In genomic region chr7:16920818-16921791, GRCm38 (mm10) we compare ENCODE assay signal across 8 mouse cellular contexts. TPM values are rescaled to one million over a fixed set of nuclear protein-coding genes. Genes with fewer than 3 reads are reported as not detected.
DNase-seq lines count a peak whose midpoint lies in the region; ATAC-seq lines count a peak whose summit lies in the region.
"Had no signal": no experiment of that assay in that cellular context is flagged by ENCODE, and none has a peak within 500 bp of the region (broad histone marks: within the 10 kb centered on the region; RNA-seq: fewer than 3 reads in every experiment).

No protein-coding gene starts in this region.

- H3K4me1 ChIP-seq in forebrain, embryonic 14.5 days (ENCODE audit: control insufficient read depth, insufficient read depth, low read length): peaks cover 28% of the 10 kb centered on the region
- H3K4me1 ChIP-seq in limb, embryonic 10.5 days: peaks cover 62% of the 10 kb centered on the region
- H3K4me1 ChIP-seq in neural tube, embryonic 15.5 days: peaks cover 65% of the 10 kb centered on the region

- H3K36me3 ChIP-seq in forebrain, embryonic 14.5 days (ENCODE audit: control insufficient read depth, insufficient read depth, low read length): peaks cover 46% of the 10 kb centered on the region
- peaks cover 60% of the 10 kb centered on the region for H3K36me3 ChIP-seq in limb, embryonic 10.5 days
- peaks cover 34% of the 10 kb centered on the region for H3K36me3 ChIP-seq in neural tube, embryonic 15.5 days

- DNase-seq in left cerebral cortex, postnatal 25 days (ENCODE audit: low spot score in 2 of 2): peak; percentile 52 to 68
- no peak for DNase-seq in left cerebral cortex, adult 11 months (ENCODE audit: low spot score)
- DNase-seq in cerebellum, postnatal 10 days: peak; percentile 77
- DNase-seq in forebrain, embryonic 14.5 days (ENCODE audit: low spot score): peak; percentile 30
- DNase-seq in limb, embryonic 10.5 days (ENCODE audit: low spot score): peak; percentile 64
- DNase-seq in urinary bladder, postnatal 36 days (ENCODE audit: low spot score in 2 of 2): no peak

- H3K4me3 ChIP-seq in forebrain, embryonic 14.5 days (ENCODE audit: low read depth, low read length): peak overlapping the region; percentile 83
- H3K4me3 ChIP-seq in limb, embryonic 10.5 days: peak overlapping the region; percentile 85
- H3K4me3 ChIP-seq in neural tube, embryonic 15.5 days (replicated peaks): peak overlapping the region; percentile 86

- intact Hi-C loops in left cerebral cortex, postnatal 25 days (cut with DNase I): loop anchor here (10.0 kb wide), 1 partner anchor 996 kb away; the partner anchor contains the start of gene Selenow

- no peak for ATAC-seq in forebrain, embryonic 14.5 days
- no peak for ATAC-seq in neural tube, embryonic 15.5 days (ENCODE audit: low FRiP score)

- no peaks in the 10 kb centered on the region for H3K9me3 ChIP-seq in forebrain, embryonic 14.5 days (replicated peaks; ENCODE audit: control insufficient read depth, low read length)
- no peaks in the 10 kb centered on the region for H3K9me3 ChIP-seq in limb, embryonic 10.5 days (replicated peaks)
- no peaks in the 10 kb centered on the region for H3K9me3 ChIP-seq in neural tube, embryonic 15.5 days (replicated peaks)

- 43% methylated on average over 21 of the region's 21 CpGs for WGBS in forebrain, embryonic 14.5 days
- WGBS in limb, embryonic 10.5 days: 43% methylated on average over 21 of the region's 21 CpGs
- WGBS in neural tube, embryonic 15.5 days: 44% methylated on average over 21 of the region's 21 CpGs

- peak overlapping the region; percentile 98 for H3K9ac ChIP-seq in forebrain, embryonic 14.5 days (ENCODE audit: low read length)
- H3K9ac ChIP-seq in neural tube, embryonic 15.5 days (replicated peaks): peak overlapping the region; percentile 88

- H3K27me3 ChIP-seq in forebrain, embryonic 14.5 days (replicated peaks; ENCODE audit: control insufficient read depth, insufficient read depth, low read length): no peaks in the 10 kb centered on the region
- no peaks in the 10 kb centered on the region for H3K27me3 ChIP-seq in limb, embryonic 10.5 days (ENCODE audit: low read depth, poor library complexity, severe bottlenecking)
- H3K27me3 ChIP-seq in neural tube, embryonic 15.5 days (replicated peaks): no peaks in the 10 kb centered on the region

- H3K4me2 ChIP-seq in forebrain, embryonic 14.5 days (ENCODE audit: low read length): peak overlapping the region; percentile 93
- peak overlapping the region; percentile 80 for H3K4me2 ChIP-seq in neural tube, embryonic 15.5 days

- H3K27ac ChIP-seq in forebrain, embryonic 14.5 days (ENCODE audit: low read depth, low read length): peak overlapping the region; percentile 92
- peak overlapping the region; percentile 96 for H3K27ac ChIP-seq in limb, embryonic 10.5 days
- peak overlapping the region; percentile 99 for H3K27ac ChIP-seq in neural tube, embryonic 15.5 days (replicated peaks)

RNA-seq across cellular contexts. Expression of gene Calm3, which starts 2.8 kb away (rescaled TPM):
- 1,000 to 10,000 TPM; 1,837 to 1,919 TPM for total RNA-seq in left cerebral cortex, postnatal 25 days (2021)
- 473 and 491 TPM in 2 replicates for polyA plus RNA-seq in forebrain, embryonic 14.5 days (2014; fragmentation: Nextera tagmentation; extraction: Ambion mirVana)
- 127 and 134 TPM in 2 replicates for polyA plus RNA-seq in limb, embryonic 10.5 days (2016; fragmentation: Nextera tagmentation; extraction: Ambion mirVana)
- 336 and 404 TPM in 2 replicates for polyA plus RNA-seq in neural tube, embryonic 15.5 days (2015; fragmentation: Nextera tagmentation; extraction: Ambion mirVana)

RNA-seq across cellular contexts. Expression of gene Ptgir, which starts 14.8 kb away (rescaled TPM):
- total RNA-seq in left cerebral cortex, postnatal 25 days (2021): under 1 TPM; 0.14 to 0.16 TPM
- 0.12 and 0.22 TPM in 2 replicates for polyA plus RNA-seq in forebrain, embryonic 14.5 days (2014; fragmentation: Nextera tagmentation; extraction: Ambion mirVana)
- polyA plus RNA-seq in limb, embryonic 10.5 days (2016; fragmentation: Nextera tagmentation; extraction: Ambion mirVana): 0.18 and 0.43 TPM in 2 replicates
- 1.1 and 1.3 TPM in 2 replicates for polyA plus RNA-seq in neural tube, embryonic 15.5 days (2015; fragmentation: Nextera tagmentation; extraction: Ambion mirVana)
- total RNA-seq: layer of hippocampus, postnatal 10 days had no signal

RNA-seq across cellular contexts. Expression of gene Pnmal2, which starts 23.4 kb away (rescaled TPM):
- total RNA-seq in left cerebral cortex, postnatal 25 days (2021): 100 to 1,000 TPM; 268 to 274 TPM
- 48.1 and 63.2 TPM in 2 replicates for polyA plus RNA-seq in forebrain, embryonic 14.5 days (2014; fragmentation: Nextera tagmentation; extraction: Ambion mirVana)
- polyA plus RNA-seq in limb, embryonic 10.5 days (2016; fragmentation: Nextera tagmentation; extraction: Ambion mirVana): 2.6 and 5.7 TPM in 2 replicates
- 117 and 137 TPM in 2 replicates for polyA plus RNA-seq in neural tube, embryonic 15.5 days (2015; fragmentation: Nextera tagmentation; extraction: Ambion mirVana)

RNA-seq across cellular contexts. Expression of gene Gng8, which starts 29.5 kb away (rescaled TPM):
- total RNA-seq in left cerebral cortex, postnatal 25 days (2021): 1 to 10 TPM; 2.5 to 4.0 TPM
- 9.8 and 11.0 TPM in 2 replicates for polyA plus RNA-seq in forebrain, embryonic 14.5 days (2014; fragmentation: Nextera tagmentation; extraction: Ambion mirVana)
- polyA plus RNA-seq in limb, embryonic 10.5 days (2016; fragmentation: Nextera tagmentation; extraction: Ambion mirVana): 15.4 and 18.5 TPM in 2 replicates
- 4.0 and 4.1 TPM in 2 replicates for polyA plus RNA-seq in neural tube, embryonic 15.5 days (2015; fragmentation: Nextera tagmentation; extraction: Ambion mirVana)

RNA-seq across cellular contexts. Expression of gene Pnmal1, which starts 38.4 kb away (rescaled TPM):
- total RNA-seq in left cerebral cortex, postnatal 25 days (2021): 100 to 1,000 TPM; 107 to 115 TPM
- polyA plus RNA-seq in forebrain, embryonic 14.5 days (2014; fragmentation: Nextera tagmentation; extraction: Ambion mirVana): 55.5 and 61.9 TPM in 2 replicates
- polyA plus RNA-seq in limb, embryonic 10.5 days (2016; fragmentation: Nextera tagmentation; extraction: Ambion mirVana): 0.79 and 1.5 TPM in 2 replicates
- 43.3 and 52.0 TPM in 2 replicates for polyA plus RNA-seq in neural tube, embryonic 15.5 days (2015; fragmentation: Nextera tagmentation; extraction: Ambion mirVana)

Comparison
In these comparisons a context has a peak if more than half of its experiments do, and no peak if none do; other contexts are left out.
1. DNase-seq: peak in left cerebral cortex, postnatal 25 days (2 of 2), cerebellum, postnatal 10 days (2 of 2), forebrain, embryonic 14.5 days (single experiment) and limb, embryonic 10.5 days (single experiment); none in left cerebral cortex, adult 11 months (single experiment) and urinary bladder, postnatal 36 days (0 of 2).
2. Peak in every context shown above with its lines, with median percentiles within 50 percentile points of each other: H3K27ac ChIP-seq and H3K4me3 ChIP-seq.